Mouse (Mus musculus): ENCODE measurements around the gene Rpa2. TPM values are rescaled to one million over a fixed set of nuclear protein-coding genes. Genes with fewer than 3 reads are reported as not detected.
"Not testable (repeated sequence)": the region's sequence is repeated elsewhere in the genome, so short reads cannot be mapped to it uniquely, and the experiment has no call there.

Gene Rpa2
- 10 to 100 TPM; 11.2 to 12.4 TPM for total RNA-seq (2021)
- long read RNA-seq, experiment 1, transcript Rpa2-201 (9 exons, 1,813 nt), result major isoform, 38 of 39 reads
- long read RNA-seq, experiment 1, partial matches to known transcripts, result 0 of 39 reads
- long read RNA-seq, experiment 1, other reads (novel, unspliced or antisense), result 1 of 39 reads
- long read RNA-seq, experiment 2, transcript Rpa2-201 (9 exons, 1,813 nt), result major isoform, 38 of 40 reads
- long read RNA-seq, experiment 2, partial matches to known transcripts, result 2 of 40 reads
- long read RNA-seq, experiment 2, other reads (novel, unspliced or antisense), result 0 of 40 reads

- peak; percentile 97 to 98 for DNase-seq
- intact Hi-C loops (cut with DNase I), result no loop called here
These were observed at the start of gene Rpa2 for GRCm38 (mm10) chr4:132767914-132768876. Rpa2 (plus strand) TSS chr4:132768332.

GRCm38 (mm10) chr4:132728233-132728632 is 39.9 kb upstream of the Rpa2 start:
- DNase-seq, result no peak
- intact Hi-C loops (cut with DNase I), result no loop called here

GRCm38 (mm10) chr4:132731616-132732015 is 36.5 kb upstream of the Rpa2 start:
- DNase-seq, result no peak
- intact Hi-C loops (cut with DNase I), result no loop called here

- intact Hi-C loops (cut with DNase I), result no loop called here
These were observed 35.9 kb upstream of the Rpa2 start, which contains the start of gene Xkr8 for GRCm38 (mm10) chr4:132732148-132732684. Xkr8 (minus strand) TSS chr4:132732546.

GRCm38 (mm10) chr4:132733071-132733770 is 34.9 kb upstream of the Rpa2 start:
- DNase-seq, result no peak
- intact Hi-C loops (cut with DNase I), result no loop called here

More at GRCm38 (mm10) chr4:132732148-132732684, 35.9 kb upstream of the Rpa2 start, which contains the start of gene Xkr8:
- DNase-seq, result peak; percentile 94 to 95

- intact Hi-C loops (cut with DNase I), result no loop called here
These were observed 33.4 kb upstream of the Rpa2 start for GRCm38 (mm10) chr4:132734766-132735165.

GRCm38 (mm10) chr4:132735389-132735788 is 32.7 kb upstream of the Rpa2 start:
- intact Hi-C loops (cut with DNase I), result no loop called here
- DNase-seq, result no peak

More at GRCm38 (mm10) chr4:132734766-132735165, 33.4 kb upstream of the Rpa2 start:
- DNase-seq, result no peak

GRCm38 (mm10) chr4:132735894-132736293 is 32.2 kb upstream of the Rpa2 start:
- DNase-seq, result no peak

GRCm38 (mm10) chr4:132737154-132737553 is 31.0 kb upstream of the Rpa2 start:
- intact Hi-C loops (cut with DNase I); DNase-seq: not testable (repeated sequence)

More at GRCm38 (mm10) chr4:132735894-132736293, 32.2 kb upstream of the Rpa2 start:
- intact Hi-C loops (cut with DNase I), result no loop called here

GRCm38 (mm10) chr4:132741491-132741890 is 26.6 kb upstream of the Rpa2 start:
- no peak for DNase-seq
- intact Hi-C loops (cut with DNase I), result no loop called here

GRCm38 (mm10) chr4:132743992-132744911 is 23.9 kb upstream of the Rpa2 start:
- DNase-seq, result peak in 1 of 2 experiments; percentile 28

GRCm38 (mm10) chr4:132746911-132747517 is 21.1 kb upstream of the Rpa2 start:
- intact Hi-C loops (cut with DNase I), result no loop called here
- DNase-seq, result no peak

More at GRCm38 (mm10) chr4:132743992-132744911, 23.9 kb upstream of the Rpa2 start:
- intact Hi-C loops (cut with DNase I), result no loop called here

- peak; percentile 43 to 52 for DNase-seq
- intact Hi-C loops (cut with DNase I), result no loop called here
These were observed 20.4 kb upstream of the Rpa2 start for GRCm38 (mm10) chr4:132747664-132748259.

GRCm38 (mm10) chr4:132748778-132749177 is 19.4 kb upstream of the Rpa2 start:
- intact Hi-C loops (cut with DNase I), result no loop called here
- no peak for DNase-seq

- DNase-seq, result no peak
- intact Hi-C loops (cut with DNase I), result no loop called here
These were observed 18.7 kb upstream of the Rpa2 start for GRCm38 (mm10) chr4:132749258-132749982.

- no peak for DNase-seq
- intact Hi-C loops (cut with DNase I), result no loop called here
These were observed 15.1 kb upstream of the Rpa2 start for GRCm38 (mm10) chr4:132752992-132753391.

- intact Hi-C loops (cut with DNase I), result no loop called here
- DNase-seq, result peak; percentile 71 to 78
These were observed 11.2 kb upstream of the Rpa2 start, which contains the start of gene Smpdl3b for GRCm38 (mm10) chr4:132756974-132757373. Smpdl3b (minus strand) TSS chr4:132757252.

Measured in heart, postnatal 14 days (tissue).